Comparison of ENCODE assay signal across 8 mouse cellular contexts in genomic region chr13:44819400-44819799, GRCm38 (mm10).
DNase-seq lines count a peak whose midpoint lies in the region; ATAC-seq lines count a peak whose summit lies in the region.

No protein-coding gene starts in this region.

- H3K9ac ChIP-seq in midbrain, embryonic 13.5 days (replicated peaks) = no peak overlapping the region

- no peaks in the 10 kb centered on the region for H3K9me3 ChIP-seq in midbrain, embryonic 13.5 days
- no peaks in the 10 kb centered on the region for H3K9me3 ChIP-seq in midbrain, embryonic 10.5 days (replicated peaks)

- H3K36me3 ChIP-seq in midbrain, embryonic 13.5 days = no peaks in the 10 kb centered on the region
- H3K36me3 ChIP-seq in midbrain, embryonic 10.5 days = peaks cover 8% of the 10 kb centered on the region; the same call in 1 of the 2 replicates

- WGBS in midbrain, embryonic 13.5 days = 4% methylated on average over 4 of the region's 4 CpGs
- 38% methylated on average over 4 of the region's 4 CpGs for WGBS in midbrain, embryonic 10.5 days

- peak; percentile 54 to 81 for DNase-seq in adrenal gland, adult (ENCODE audit: inconsistent age in 2 of 2, low spot score in 1 of 2)
- DNase-seq in adrenal gland, adult 18-20 months (ENCODE audit: low spot score in 2 of 2) = no peak
- DNase-seq in midbrain, embryonic 10.5 days (ENCODE audit: low spot score) = no peak
- peak; percentile 45 for DNase-seq in gonadal fat pad, adult 2 months (ENCODE audit: low read depth)
- peak; percentile 71 for DNase-seq in kidney, postnatal 14 days
- peak; percentile 78 for DNase-seq in skeletal muscle tissue, adult 2 months (ENCODE audit: low read depth, low spot score)
- no peak for DNase-seq in neural tube, embryonic 10.5 days (ENCODE audit: extremely low spot score, low spot score)

- ATAC-seq in midbrain, embryonic 13.5 days = peak; percentile 53

- peaks cover 39% of the 10 kb centered on the region for H3K4me1 ChIP-seq in midbrain, embryonic 13.5 days (replicated peaks)
- peaks cover 34% of the 10 kb centered on the region for H3K4me1 ChIP-seq in midbrain, embryonic 10.5 days

- no peak overlapping the region for H3K4me2 ChIP-seq in midbrain, embryonic 13.5 days (replicated peaks)

- H3K27me3 ChIP-seq in midbrain, embryonic 13.5 days = no peaks in the 10 kb centered on the region
- H3K27me3 ChIP-seq in midbrain, embryonic 10.5 days (ENCODE audit: low read depth, poor library complexity, severe bottlenecking) = no peaks in the 10 kb centered on the region

- H3K27ac ChIP-seq in midbrain, embryonic 13.5 days = no peak overlapping the region
- no peak overlapping the region for H3K27ac ChIP-seq in midbrain, embryonic 10.5 days (replicated peaks)

- no peak overlapping the region for H3K4me3 ChIP-seq in midbrain, embryonic 13.5 days (replicated peaks)
- no peak overlapping the region for H3K4me3 ChIP-seq in midbrain, embryonic 10.5 days

Comparison
In these comparisons a context has a peak if more than half of its experiments do, and no peak if none do; other contexts are left out.
1. DNase-seq: peak in adrenal gland, adult (2 of 2), gonadal fat pad, adult 2 months (single experiment), kidney, postnatal 14 days (single experiment) and skeletal muscle tissue, adult 2 months (single experiment); none in adrenal gland, adult 18-20 months (0 of 2), midbrain, embryonic 10.5 days (single experiment) and neural tube, embryonic 10.5 days (single experiment).